Mouse (Mus musculus): Measurements from ENCODE around the gene Lypla2.
"Not testable (repeated sequence)": the region's sequence is repeated elsewhere in the genome, so short reads cannot be mapped to it uniquely, and the experiment has no call there.

Gene Lypla2

GRCm38 (mm10) chr4:135972556-135972906 is at the start of gene Lypla2:
Gene Lypla2, minus strand, starts transcription at chr4:135972626.
- peak; percentile 83 for DNase-seq

DNA sequence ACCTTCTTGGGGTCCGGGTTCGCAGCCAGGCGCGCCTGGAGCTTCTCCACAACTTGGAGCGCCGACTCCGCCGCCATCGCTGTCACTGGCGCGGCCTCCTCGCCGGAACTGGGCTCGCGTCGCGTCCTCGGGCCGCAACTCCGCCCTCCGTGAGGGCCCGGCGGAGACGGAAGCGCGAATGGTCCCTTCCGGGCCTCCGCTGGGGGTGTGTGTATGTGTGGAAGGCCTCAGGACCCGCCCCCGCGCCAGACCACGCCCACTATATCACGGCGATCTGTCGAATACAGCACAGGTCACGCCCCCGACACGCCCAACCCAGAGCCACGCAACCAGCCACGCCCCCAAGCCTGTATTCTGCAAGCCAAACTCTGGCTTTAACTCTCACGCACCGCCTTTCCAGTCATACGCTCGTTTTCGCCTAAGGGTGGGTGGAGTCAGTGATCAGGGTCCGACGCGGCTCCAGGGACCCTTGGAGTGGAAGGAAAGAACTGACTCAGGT is 49.2 kb upstream of the Lypla2 start, which contains the start of gene Eloa:
Gene Eloa (minus strand): TSS at position 215 of the 499 bp plus-strand sequence.
- DNase-seq, result peak; percentile 99

- peak; percentile 21 for DNase-seq
Observed at GRCm38 (mm10) chr4:136020743-136021548, 48.5 kb upstream of the Lypla2 start.

- DNase-seq, result no peak
Observed at GRCm38 (mm10) chr4:136016059-136016602, 43.7 kb upstream of the Lypla2 start.

GRCm38 (mm10) chr4:136010586-136010985 is 38.2 kb upstream of the Lypla2 start:
- no peak for DNase-seq

GRCm38 (mm10) chr4:136008782-136009447 is 36.5 kb upstream of the Lypla2 start:
- DNase-seq, result no peak

GRCm38 (mm10) chr4:136006821-136007220 is 34.4 kb upstream of the Lypla2 start:
- DNase-seq, result no peak

DNA sequence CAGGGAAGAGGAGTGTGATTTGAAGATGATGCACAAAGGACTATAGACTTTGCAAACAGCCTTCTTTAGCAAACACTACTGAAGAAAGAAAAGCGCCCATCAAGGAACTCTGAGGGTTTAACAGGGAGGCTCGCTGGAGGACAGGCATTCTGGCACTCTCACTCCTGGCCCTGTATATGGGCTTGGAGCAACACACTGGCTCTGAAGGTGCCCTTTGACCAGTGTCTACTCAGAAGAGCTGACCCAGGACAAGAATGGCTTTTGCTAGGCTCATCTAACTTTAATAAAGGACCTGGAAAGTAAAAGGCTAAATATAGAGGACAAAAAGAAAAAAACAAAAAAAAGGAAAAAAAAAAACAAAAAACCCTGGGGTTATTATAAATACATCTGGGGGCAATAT is 32.5 kb upstream of the Lypla2 start:
- DNase-seq, result peak; percentile 34

DNA sequence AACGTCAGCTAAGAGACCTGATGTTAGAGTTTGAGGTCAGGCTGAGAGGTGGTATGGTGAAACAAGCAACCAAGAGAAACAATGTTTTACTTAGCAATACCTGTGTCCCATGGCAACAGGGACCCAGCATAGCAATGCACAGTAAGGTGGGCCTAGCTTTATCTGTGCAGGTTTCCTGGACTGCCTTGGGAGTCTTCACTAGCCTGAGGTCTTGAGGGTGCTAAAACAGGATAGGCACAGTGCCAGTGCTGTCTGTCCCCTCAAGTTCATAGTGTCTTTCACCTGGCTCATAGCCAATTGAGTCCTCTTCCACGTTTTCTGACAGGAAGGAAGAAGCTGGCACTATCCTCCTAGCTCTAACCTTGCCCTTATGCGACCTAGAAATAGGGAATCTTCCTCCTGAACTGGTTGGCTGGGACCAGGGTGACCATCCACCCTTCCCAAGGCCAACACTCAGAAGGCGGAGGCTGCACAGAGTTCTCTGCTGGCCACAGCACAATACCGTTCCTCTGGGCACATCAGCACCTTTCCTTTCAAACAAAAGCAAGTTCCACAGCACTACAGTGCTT is 31.8 kb upstream of the Lypla2 start:
- DNase-seq, result no peak

DNA sequence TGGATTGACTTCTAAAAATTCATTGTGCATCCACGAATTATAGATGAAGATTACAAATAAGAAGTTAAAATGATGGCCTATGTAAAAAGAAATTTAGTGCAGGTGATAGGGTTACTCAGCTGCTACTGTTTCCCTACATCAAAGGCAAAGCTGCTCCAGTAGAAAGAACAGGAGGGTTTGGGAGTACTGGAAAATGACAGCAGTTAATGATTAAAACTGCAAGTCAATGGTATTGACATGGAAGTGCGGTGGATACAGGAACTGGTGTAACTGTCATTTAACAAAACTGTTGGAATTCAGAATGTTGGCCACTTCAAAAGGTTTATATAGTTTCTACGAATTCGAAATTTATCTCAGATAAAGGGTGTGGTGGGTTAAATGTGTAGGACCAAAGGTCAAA is 22.7 kb upstream of the Lypla2 start:
- DNase-seq, result no peak

GRCm38 (mm10) chr4:135993941-135994340 is 21.5 kb upstream of the Lypla2 start:
- DNase-seq, result no peak

GRCm38 (mm10) chr4:135987714-135988113 is 15.3 kb upstream of the Lypla2 start:
- DNase-seq, result no peak

GRCm38 (mm10) chr4:135986943-135987710 is 14.7 kb upstream of the Lypla2 start, which contains the start of gene Pithd1:
Gene Pithd1, minus strand, starts transcription at chr4:135987264.
- DNase-seq, result peak; percentile 91

DNA sequence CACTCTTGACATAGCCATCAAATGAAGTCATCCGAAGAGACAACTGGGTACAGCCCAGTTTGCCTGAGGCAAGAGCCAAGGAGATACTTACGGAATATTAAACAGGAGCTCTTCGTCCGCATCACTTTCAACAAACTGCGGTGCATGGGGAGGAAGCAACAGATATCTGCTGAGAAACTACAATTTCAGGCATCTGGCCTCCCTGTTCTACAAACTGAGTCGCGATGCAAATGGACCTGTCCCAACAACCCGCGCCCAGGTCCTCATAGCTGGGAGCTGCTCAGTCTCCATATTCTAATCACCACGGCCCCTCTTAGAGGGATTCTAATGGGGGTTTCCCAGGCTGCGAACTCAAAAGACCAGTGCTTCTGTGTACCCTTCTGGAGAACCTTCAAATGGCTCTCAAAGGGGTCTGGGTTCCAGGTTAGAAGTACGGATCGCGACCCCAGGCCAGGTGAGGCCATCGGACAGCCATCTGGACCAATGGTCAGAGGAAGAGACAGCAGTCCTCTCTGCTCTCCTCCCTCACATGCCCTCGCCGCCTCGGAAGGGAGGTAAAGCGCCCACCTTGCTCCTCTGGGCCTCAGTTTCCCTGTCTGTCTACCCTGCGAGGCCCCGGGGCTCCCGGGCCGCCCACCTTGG is 14.0 kb upstream of the Lypla2 start:
- peak; percentile 25 for DNase-seq

GRCm38 (mm10) chr4:135985769-135986168 is 13.3 kb upstream of the Lypla2 start:
- no peak for DNase-seq

- DNase-seq, result no peak
Observed at GRCm38 (mm10) chr4:135985193-135985592, 12.8 kb upstream of the Lypla2 start.

GRCm38 (mm10) chr4:135984556-135984955 is 12.1 kb upstream of the Lypla2 start:
- no peak for DNase-seq

DNA sequence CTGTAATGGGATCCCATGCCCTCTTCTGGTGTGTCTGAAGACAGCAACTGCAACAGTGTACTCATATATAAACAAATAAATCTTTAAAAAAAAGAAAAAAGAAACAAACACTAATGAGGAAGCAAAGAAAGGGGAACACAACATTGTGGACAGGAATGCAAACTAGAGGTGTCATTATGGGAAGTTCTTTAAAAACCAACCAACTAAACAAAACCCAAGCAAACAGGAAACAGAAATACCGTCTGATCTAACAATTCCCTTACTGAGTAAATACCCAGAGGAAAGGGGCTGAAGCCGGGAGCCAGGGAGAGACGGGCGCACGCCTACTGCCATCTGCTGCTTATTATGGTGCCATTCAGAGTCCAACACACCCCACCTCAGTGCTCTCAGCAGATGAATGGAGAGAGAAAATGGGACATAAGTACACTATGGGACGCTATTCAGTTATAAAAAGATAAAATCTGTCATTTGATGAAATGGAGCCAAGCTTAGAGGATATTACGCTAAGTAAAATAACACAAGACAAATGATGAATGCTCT is 9.2 kb upstream of the Lypla2 start:
- no peak for DNase-seq

- not testable (repeated sequence) for DNase-seq
Observed at GRCm38 (mm10) chr4:135980223-135980622, 7.8 kb upstream of the Lypla2 start.

DNA sequence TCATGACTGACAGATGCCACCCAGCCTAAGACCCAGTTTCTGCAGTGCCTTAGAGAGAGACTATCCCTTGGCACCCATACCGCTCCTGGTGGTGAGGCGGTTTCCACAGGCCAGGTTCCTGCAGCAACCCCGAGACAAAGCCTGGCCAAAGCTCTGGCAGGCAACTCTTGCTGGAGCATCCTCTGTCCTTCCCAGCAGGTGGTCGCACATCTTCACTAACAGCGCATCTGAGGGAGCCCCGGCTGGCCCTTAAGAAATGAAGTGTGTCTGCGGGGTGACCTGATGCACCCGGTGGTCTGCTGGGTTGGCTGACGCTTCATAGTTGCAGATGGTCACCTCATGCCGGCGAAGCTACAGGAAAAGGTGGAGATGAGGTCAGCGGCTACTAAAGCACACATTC is 3.7 kb upstream of the Lypla2 start:
- no peak for DNase-seq

DNA sequence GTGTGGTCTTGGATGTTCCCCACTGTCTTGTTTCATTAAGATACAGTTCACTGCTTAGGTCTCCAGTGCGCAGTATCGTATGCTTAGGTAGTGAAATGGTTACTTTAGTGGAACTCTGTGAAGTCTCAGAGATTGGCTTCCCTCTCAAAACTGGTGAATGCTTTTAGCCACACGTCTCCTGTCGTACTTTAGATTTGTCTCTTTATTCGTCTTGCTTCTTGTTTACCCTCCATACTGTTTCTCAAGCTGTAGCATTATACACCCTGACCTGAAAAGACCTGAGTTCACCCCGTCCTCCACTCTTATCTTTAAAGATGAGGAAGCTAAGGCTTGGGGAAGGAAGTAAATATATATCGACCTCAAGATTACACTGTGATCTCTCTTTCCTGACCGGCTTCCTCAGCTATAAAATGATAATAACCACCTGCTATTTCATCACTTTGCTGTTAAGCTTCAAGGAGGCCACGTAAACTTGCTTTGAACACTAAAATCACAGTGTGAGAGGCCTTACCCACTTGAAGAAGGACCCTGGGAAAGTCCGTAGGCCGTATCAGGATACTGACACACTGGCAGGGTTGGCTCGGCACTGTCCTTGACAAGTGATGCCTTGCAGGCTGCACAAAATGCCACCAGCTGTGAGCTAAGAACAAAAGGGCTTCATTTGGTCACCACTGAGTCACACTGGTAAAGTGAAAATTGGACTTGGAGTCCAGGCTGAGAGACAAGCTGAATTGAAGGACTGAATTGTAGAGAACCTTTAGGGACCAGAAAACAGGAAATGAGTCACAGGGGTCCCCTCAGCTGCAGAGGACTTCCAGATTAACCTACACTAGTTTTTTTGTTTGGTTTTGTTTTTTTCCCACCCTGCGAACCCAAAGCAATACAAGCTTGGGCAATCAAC is 735 bp upstream of the Lypla2 start:
- no peak for DNase-seq
